Mouse (Mus musculus): ENCODE measurements at regions not wholly inside any gene's neighbourhood (a gene's known extent, or its start where the extent isn't known, plus 50 kb on each side); places are given as distances from the start of the nearest gene placed in this dataset.

DNA sequence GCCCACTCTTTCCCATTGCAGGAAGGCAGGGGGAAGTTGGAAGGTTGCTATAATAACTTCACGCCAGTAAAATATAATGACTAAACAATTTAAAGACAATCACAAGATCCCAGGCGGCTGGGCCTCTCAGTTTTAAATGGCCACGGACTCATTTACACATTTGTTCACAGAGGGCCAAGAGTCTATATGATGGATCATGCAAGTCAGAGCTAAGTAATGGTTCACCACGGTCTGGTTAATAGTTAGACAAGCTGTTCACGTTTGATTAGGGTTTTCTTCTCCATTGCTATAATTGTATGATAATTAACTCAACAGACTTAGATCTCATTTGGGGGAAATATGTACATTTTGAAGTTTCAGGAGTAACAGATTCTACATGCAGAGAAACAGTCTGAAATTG is 170.0 kb downstream of the Ppargc1a start:
- DNase-seq (ENCODE audit: low spot score in 2 of 2), result no peak

- no peak for DNase-seq (ENCODE audit: low spot score in 2 of 2)
Observed at GRCm38 (mm10) chr5:51391319-51391718, 176.2 kb downstream of the Ppargc1a start.

DNA sequence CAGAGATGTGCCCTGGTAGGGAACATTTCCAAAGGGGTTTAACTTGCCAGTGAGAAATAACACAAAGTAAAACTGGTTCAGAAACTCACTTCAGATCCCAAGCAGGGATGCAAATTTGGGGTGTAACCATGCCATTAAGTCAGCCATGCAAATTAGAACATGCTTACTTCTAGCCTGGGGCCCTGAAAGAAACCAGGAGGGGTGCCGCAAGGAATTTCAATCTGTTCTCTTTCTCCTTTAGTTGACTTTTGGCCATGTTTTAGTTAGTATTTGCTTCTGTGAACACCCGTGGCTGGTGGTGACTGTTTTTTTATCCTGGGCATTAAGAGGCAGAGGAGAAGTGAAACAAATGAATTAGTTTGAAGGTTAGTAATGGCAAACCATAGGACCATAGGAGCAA is 179.8 kb downstream of the Ppargc1a start:
- no peak for DNase-seq (ENCODE audit: low spot score in 2 of 2)

DNA sequence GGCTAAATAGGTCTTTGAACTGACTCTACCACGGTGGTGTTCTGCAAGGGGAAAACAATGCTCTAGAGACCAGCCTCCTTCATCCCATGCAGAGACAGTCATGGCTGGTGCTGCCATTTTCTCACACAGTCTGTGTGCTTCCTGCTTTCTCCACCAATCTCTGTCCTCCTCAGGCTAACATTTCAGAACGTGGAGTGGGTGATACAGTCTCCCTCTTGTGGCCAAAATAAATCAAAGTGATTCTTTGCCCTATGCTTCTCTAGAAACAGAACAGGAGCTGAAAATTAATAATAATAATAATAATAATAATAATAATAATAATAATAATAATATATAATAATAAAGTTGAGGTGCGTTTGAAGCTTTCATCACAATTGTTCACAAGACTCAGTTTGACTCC is 181.1 kb downstream of the Ppargc1a start:
- no peak for DNase-seq (ENCODE audit: low spot score in 2 of 2)

DNA sequence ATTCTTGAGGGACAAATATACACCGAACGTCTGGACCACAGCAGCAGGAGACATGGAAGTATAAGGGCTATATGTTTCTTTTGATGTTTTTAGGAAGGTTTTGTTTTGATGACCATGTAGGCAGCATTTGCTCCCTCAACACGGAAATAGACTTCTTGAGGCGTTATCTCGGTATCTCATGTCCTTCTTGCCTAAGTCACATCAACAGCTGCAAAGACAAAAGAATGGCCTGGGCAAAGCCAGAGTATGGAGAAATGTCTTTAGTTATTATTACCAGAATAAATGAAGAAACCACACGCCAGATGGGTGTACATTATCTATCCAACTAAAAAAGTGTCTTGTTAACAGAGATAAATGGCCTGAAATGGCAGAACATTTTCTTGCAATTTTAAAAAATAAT is 183.2 kb downstream of the Ppargc1a start:
- DNase-seq (ENCODE audit: low spot score in 2 of 2), result no peak

GRCm38 (mm10) chr5:51359101-51359500 is 208.4 kb downstream of the Ppargc1a start:
- no peak for DNase-seq (ENCODE audit: low spot score in 2 of 2)

- no peak for DNase-seq (ENCODE audit: low spot score in 2 of 2)
Observed at GRCm38 (mm10) chr5:51348256-51348655, 219.3 kb downstream of the Ppargc1a start.

DNA sequence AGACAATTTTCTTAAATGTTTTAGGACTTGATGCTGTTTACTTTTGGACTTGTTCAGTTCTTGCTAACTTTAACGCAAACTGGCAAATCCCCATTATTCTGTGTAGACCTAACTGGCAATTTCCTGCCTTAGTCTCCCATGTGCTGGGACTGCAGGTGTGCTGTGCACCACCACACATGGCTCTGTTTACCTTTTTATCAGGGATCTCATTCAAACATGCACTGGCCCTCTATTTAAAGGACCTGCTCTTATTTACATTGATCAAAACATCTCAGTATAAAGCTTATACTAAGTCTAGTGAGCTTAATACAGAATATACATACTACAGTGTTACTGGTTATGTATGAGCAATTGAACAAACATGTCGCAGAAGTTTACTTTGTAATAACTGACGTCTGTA is 238.4 kb downstream of the Ppargc1a start:
- no peak for DNase-seq (ENCODE audit: low spot score in 2 of 2)

DNA sequence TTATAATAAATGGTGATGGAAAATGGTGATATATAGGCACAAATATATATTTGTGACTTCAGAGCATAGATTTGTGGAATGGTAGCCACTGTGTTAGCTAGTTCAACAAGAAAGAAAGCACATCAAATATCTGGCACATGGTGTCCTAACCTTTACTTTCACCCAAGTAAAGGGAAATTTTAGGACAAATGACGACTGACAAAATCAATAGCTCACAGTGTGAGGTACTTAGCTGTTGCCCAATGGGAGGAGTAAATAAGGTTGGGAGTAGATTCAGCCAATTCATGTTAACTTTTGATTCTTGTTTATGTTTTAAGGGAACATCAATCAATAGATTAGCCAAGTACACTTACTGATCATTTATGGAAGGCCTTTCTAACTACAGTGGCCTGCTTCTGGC is 278.3 kb downstream of the Ppargc1a start:
- no peak for DNase-seq (ENCODE audit: low spot score in 2 of 2)

DNA sequence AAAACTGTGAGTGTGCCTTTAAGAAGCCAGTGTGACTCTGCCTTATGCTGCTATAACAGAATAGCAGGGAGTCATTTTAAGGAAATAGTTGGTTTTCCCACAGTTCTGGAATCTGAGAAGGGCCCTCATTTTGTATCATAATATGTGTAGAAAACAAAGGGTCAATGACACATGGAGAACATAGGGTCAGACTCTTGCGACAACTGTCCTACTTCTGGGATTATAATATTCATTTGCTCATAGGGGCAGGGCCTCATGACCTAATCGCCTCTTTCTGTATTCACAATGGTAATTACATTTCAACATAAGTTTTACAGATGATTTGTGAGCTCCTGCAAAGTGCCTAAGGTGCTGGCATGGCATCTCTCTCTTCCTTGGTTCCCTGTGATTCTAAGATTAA is 279.3 kb downstream of the Ppargc1a start:
- no peak for DNase-seq (ENCODE audit: low spot score in 2 of 2)

GRCm38 (mm10) chr5:51241156-51241555 is 326.4 kb downstream of the Ppargc1a start:
- DNase-seq (ENCODE audit: low spot score in 2 of 2), result no peak

- no peak for DNase-seq (ENCODE audit: low spot score in 2 of 2)
Observed at GRCm38 (mm10) chr5:51234004-51234355, 333.5 kb downstream of the Ppargc1a start.

DNA sequence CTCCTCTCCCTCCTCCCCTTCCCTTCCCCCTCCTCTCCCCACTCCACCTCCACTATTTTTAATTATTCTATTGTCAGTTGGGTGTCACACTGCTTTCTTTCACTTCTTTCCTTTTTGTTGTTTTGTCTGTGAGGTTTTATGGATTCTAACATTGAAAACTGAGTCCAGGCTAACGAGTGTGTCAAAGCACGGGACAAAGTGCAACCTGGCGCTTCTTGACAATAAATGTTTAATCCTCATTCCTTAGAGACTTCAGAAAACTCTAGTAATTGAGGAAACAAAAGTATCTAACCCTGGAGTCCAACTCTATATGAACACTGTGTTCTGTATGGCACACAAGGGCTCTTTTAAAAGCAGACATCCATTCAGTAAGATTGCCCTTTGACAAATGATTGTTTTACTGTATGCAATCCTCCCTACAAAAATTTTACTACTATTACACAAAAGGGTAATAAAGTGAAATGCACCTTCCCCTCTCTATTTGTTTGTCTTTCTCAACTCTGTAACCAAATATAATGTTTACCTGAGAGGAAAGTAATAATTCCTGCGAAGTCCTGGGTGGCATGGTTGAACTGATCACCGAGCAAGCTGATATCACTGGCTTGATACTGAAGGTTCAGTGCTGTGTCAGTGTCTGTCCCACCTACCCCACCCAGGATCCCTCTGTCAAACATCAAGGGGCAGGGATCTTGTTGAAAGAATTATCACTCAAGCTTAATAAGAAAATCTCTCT is 334.1 kb downstream of the Ppargc1a start:
- DNase-seq (ENCODE audit: low spot score in 2 of 2), result no peak

- no peak for DNase-seq (ENCODE audit: low spot score in 2 of 2)
Observed at GRCm38 (mm10) chr5:51229806-51230205, 337.7 kb downstream of the Ppargc1a start.

GRCm38 (mm10) chr5:51227996-51228395 is 339.5 kb downstream of the Ppargc1a start:
- no peak for DNase-seq (ENCODE audit: low spot score in 2 of 2)

GRCm38 (mm10) chr5:51203266-51203665 is 364.3 kb downstream of the Ppargc1a start:
- DNase-seq (ENCODE audit: low spot score in 2 of 2), result no peak

DNA sequence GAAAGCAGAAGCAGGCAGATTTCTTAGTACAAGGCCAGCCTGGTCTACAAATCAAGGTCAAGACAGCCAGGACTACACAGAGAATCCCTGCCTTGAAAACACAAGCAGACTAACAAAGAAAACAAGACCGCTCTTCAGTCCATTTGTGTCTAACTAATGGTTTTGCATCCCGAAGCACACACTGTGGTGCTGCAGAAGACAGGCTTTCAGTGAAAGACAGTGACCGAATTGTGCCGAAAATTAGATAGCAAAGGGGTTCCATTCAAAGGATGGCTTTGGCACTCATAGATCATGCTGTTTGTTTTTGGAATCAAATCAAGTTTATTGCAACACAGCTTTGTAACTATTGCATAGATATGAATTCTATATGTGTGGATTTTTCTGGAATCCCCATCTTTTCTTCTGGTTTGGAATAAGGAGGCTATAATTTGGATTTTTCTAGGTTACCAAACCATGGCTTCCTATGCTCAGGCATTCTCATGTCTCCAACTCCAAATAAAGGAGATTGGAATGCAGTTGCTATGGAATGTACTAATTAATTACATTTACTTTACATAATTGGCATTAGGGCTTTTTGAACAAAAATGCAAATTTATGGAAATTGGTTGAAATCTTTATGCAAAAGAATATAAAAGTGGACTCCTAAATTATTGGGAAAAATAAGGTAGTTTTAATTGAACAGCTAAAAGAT is 364.9 kb downstream of the Ppargc1a start:
- no peak for DNase-seq (ENCODE audit: low spot score in 2 of 2)

DNA sequence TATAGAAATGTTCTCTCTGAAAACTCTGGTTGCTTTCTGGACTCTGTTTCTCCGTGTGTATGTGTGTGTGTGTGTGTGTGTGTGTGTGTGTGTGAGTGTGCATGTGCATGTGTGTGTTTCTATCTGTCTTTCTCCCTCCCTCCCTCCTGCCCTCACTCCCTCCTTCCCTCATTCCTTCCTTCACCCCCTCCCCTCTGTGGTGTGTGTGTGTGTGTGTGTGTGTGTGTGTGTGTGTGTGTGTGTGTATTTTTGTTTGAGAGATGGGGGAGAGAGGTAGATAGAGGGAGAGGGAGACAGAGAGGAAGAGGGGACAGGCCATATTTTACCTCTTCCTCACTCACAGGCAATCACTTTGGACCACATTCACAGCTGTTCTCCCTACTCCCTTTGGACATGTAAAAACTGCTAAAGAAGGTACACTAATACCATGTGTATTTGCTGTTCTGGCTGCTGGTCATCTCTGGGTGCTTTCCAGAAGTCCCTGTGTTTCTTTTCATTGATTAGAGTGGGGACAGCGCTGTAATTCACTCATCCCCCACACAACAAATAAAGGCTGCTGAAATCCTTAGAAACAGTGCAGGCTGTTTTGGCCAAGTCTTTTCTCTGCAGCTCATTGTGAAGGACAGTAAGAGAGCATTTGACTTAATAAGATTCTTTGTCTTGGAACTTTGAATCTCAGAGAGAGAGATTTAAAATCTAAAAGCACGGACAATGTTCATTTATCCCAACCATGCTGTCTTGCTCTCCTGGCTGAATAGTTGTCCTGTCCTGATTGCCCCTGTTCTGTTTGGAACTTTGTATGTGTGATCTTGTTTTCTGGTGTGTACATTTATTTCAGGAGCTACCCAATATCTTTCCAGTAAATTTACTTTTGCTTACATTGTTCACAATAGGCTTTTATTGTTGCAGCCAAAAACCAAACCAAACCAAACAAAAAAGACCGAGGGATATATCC is 370.9 kb downstream of the Ppargc1a start:
- no peak for DNase-seq (ENCODE audit: low spot score in 2 of 2)

DNA sequence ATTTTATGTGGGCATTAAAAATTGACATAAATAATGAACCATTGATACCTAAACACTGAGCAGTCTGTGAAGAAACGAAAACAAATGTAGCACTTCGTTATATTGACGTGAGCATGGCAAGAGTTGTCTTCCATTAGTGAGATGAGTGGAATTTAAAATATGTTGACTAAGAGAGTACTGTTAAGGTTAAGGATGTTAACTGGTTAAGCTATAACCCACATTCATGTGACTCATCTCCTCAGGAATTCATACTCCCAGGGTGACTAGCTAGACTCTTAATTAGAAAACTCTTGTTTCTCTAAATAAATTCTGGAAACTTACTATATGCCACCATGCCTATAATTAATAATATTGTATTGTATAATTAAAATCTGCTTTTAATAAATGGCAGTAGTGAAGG is 376.9 kb downstream of the Ppargc1a start:
- no peak for DNase-seq (ENCODE audit: low spot score in 2 of 2)

DNA sequence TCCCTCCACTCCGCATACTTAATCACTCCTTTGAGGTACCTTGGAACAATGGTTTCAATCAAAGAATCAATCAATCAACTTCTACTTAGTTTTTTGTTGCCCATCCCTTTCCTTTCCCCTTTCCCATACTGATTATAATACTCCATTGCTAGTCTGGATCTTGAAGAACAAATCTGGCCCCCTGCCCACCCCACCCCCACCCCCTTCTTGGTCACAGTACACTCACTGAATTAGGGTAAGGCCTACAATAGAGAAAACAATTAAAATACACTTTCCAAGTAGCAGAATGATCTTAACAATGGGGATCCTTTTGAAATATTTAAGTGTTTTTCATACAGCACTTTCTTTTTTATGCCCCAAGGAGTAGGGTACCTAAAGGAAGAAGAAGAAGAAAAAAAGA is 397.7 kb downstream of the Ppargc1a start:
- no peak for DNase-seq (ENCODE audit: low spot score in 2 of 2)

DNA sequence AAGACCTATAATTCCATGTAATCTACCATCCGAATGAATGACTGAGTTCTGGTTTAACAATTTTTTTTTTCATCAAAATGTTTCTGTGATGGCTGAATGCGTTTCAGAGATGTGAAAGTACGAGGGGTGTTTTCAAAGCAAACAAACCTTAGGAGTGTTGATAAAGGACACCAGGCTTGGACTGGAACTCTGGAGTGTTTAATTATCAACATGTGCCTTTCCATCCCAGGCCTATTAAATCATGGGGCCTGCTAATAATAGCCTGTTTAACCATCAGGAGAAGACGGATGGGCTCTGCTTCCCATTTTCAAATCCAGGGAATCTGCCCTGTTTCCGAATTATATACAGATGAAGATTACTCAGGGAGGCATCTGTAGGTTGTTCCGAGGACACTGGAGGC is 399.3 kb downstream of the Ppargc1a start:
- DNase-seq (ENCODE audit: low spot score in 2 of 2), result no peak

GRCm38 (mm10) chr5:51156901-51157300 is 410.6 kb downstream of the Ppargc1a start:
- no peak for DNase-seq (ENCODE audit: low spot score in 2 of 2)
